Mouse (Mus musculus): ENCODE results near the gene Dnajb2. TPM values are rescaled to one million over a fixed set of nuclear protein-coding genes. Genes with fewer than 3 reads are reported as not detected.

The Dnajb2 gene
- polyA plus RNA-seq (2012; ENCODE audit: low replicate concordance) = 18.6 and 44.4 TPM in 2 replicates

GRCm38 (mm10) chr1:75236117-75237050 is at the start of gene Dnajb2:
Dnajb2 (plus strand) TSS chr1:75236406.

DNA sequence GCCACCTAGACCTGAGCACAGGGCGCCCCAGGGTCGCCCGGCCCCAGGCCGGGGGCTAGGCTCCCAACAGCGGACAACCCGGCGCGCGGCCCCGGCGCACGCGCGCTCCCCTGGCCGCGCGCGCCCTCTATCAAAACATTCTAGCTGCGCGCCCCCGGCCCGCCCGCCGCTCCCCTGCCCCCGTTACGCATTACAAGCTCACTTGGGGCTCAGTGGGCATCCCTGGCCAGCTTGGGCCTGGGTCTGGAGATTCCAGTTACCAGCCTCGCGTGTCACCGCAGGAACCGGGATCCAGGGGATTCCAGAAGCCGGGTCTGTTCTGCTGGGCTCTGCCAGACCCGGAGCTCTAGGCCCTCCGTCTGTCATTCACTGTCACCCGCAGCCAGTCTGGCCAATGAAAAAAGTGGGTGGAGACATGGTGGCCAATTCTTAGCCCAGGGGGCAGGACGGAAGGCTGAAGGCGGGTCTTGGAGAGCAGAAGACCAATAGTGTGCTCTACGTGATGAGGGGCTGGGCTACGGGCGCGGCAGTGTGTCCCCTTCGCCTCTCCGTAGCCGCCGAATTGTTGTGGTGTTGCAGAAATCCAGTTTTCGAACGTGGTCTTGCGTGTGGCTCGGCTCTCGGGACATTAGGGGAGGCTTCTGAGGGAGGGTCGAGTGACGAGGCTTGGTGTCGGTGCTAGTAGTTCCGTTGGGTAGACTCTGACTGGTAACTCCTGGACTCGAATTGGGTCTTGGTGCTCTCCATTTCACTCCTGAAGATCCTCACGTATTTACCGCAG is 44.4 kb upstream of the Dnajb2 start, which contains the start of the genes Ankzf1 and Atg9a:
Gene Ankzf1, plus strand, starts transcription at position 530 of the 781 bp plus-strand sequence.
Gene Atg9a, minus strand, starts transcription at position 575 of the 781 bp plus-strand sequence.

GRCm38 (mm10) chr1:75210136-75211087 is 25.8 kb upstream of the Dnajb2 start, which contains the start of the genes Glb1l and Stk16:
Glb1l (minus strand) TSS chr1:75210813.
Stk16 (plus strand) TSS chr1:75210838.

DNA sequence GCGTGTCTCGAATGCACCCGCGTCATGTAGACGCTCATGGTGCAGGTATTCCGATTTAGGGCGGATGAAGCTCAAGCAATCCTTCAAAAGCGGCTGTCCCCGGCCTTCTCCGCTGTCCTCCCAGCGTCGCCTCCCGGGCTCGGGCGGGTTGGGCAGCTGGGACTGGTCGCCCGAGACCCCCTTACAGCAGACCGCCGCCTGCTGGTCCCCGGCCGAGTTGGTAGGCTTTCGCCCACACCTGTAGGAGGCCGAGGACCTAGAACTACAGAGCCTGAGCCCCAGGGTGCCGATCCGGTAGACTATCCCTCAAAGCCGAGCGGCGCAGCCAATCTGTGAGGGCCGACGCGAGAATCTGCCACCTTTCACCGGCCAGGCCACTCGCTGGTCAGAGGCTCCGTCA is 16.7 kb upstream of the Dnajb2 start, which contains the start of gene Tuba4a:
Gene Tuba4a, minus strand, starts transcription at position 335 of the 400 bp plus-strand sequence.

DNA sequence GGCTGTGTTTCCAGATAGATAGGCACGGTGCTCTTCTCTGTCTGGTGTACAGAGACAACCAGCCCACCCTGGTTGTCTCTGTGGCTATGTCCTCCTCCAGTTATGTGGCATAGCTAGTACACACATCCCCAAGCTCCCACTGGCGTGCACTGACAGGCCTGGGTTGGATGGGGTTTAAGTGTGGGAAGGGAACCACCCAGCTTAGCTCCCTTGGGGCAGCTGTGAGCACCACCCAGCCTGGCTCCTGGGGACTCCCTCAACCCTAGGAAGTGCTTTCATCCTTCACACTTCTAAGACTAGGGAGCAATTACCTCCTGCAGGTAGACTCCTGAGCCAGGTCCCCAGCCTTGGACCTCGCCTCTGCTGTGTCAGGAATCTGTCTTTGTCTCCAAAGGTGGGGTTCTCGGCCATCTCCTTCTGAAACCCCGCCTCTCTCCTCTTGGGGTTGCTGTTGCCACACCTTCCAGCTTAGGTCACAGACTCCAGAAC is 4.5 kb upstream of the Dnajb2 start, which contains the start of gene A630095N17Rik:
Gene A630095N17Rik, minus strand, starts transcription at position 439 of the 489 bp plus-strand sequence.

GRCm38 (mm10) chr1:75264091-75264880 is 28.1 kb downstream of the Dnajb2 start, which contains the start of gene Ptprn:
Ptprn (minus strand) TSS chr1:75264502.

DNA sequence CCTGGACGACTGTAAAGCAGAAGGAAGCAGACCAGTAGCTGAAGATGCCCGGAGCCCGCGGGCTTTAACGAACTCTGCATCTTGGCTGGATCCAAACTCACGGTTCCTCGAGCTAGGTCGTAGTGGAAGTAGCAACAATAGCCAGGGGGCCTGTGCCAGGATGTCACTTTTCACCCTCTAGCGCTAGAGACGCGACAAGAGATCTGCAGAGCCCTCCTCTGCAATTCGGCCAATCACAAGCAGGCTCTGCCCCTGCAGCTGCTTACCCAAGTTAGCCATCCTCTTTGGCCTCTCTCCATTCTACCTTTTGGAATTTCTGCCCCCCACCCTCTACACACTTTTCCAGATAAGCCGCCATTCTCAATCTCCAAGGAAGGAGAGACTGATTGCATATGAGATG is 42.0 kb downstream of the Dnajb2 start, which contains the start of gene Resp18:
Gene Resp18, minus strand, starts transcription at position 188 of the 400 bp plus-strand sequence.

Other genes starting within 250 kb of the Dnajb2 start
- gene Nhej1, start 111.2 kb upstream of the Dnajb2 start, polyA plus RNA-seq (2012; ENCODE audit: low replicate concordance) = 0.49 and 0.71 TPM in 2 replicates
- gene Slc23a3, start 102.5 kb upstream of the Dnajb2 start, polyA plus RNA-seq (2012; ENCODE audit: low replicate concordance) = 0.15 TPM in 1 of 2 replicates, not detected in the other
- gene Cnppd1, start 93.7 kb upstream of the Dnajb2 start, polyA plus RNA-seq (2012; ENCODE audit: low replicate concordance) = 63.0 and 65.5 TPM in 2 replicates
- gene Retreg2, start 93.6 kb upstream of the Dnajb2 start, polyA plus RNA-seq (2012; ENCODE audit: low replicate concordance) = 81.2 and 167 TPM in 2 replicates
- 18.0 and 31.8 TPM in 2 replicates for gene Zfand2b, start 67.8 kb upstream of the Dnajb2 start, polyA plus RNA-seq (2012; ENCODE audit: low replicate concordance)
- 0.13 and 7.2 TPM in 2 replicates for gene Abcb6, start 56.0 kb upstream of the Dnajb2 start, polyA plus RNA-seq (2012; ENCODE audit: low replicate concordance)
- 11.8 and 19.3 TPM in 2 replicates for gene Ankzf1, start 44.3 kb upstream of the Dnajb2 start, polyA plus RNA-seq (2012; ENCODE audit: low replicate concordance)
- gene Atg9a, start 44.2 kb upstream of the Dnajb2 start, polyA plus RNA-seq (2012; ENCODE audit: low replicate concordance) = 41.2 and 51.7 TPM in 2 replicates
- 0.58 and 0.97 TPM in 2 replicates for gene Glb1l, start 25.6 kb upstream of the Dnajb2 start, polyA plus RNA-seq (2012; ENCODE audit: low replicate concordance)
- 61.2 and 158 TPM in 2 replicates for gene Stk16, start 25.6 kb upstream of the Dnajb2 start, polyA plus RNA-seq (2012; ENCODE audit: low replicate concordance)
- gene Tuba4a, start 16.5 kb upstream of the Dnajb2 start, polyA plus RNA-seq (2012; ENCODE audit: low replicate concordance) = 16.3 and 47.0 TPM in 2 replicates
- gene A630095N17Rik, start 4.3 kb upstream of the Dnajb2 start, polyA plus RNA-seq (2012; ENCODE audit: low replicate concordance) = 0.28 TPM in 1 of 2 replicates, not detected in the other
- 0.25 and 0.55 TPM in 2 replicates for gene Ptprn, start 28.1 kb downstream of the Dnajb2 start, polyA plus RNA-seq (2012; ENCODE audit: low replicate concordance)
- gene Resp18, start 42.0 kb downstream of the Dnajb2 start, polyA plus RNA-seq (2012; ENCODE audit: low replicate concordance) = not detected in 2 replicates
- gene Dnpep, start 81.6 kb downstream of the Dnajb2 start, polyA plus RNA-seq (2012; ENCODE audit: low replicate concordance) = 31.1 and 62.9 TPM in 2 replicates
- 0.42 and 3.0 TPM in 2 replicates for gene Des, start 123.9 kb downstream of the Dnajb2 start, polyA plus RNA-seq (2012; ENCODE audit: low replicate concordance)
- gene Speg, start 138.9 kb downstream of the Dnajb2 start, polyA plus RNA-seq (2012; ENCODE audit: low replicate concordance) = 1.3 and 3.6 TPM in 2 replicates
- 112 and 181 TPM in 2 replicates for gene Gmppa, start 199.5 kb downstream of the Dnajb2 start, polyA plus RNA-seq (2012; ENCODE audit: low replicate concordance)
- not detected in 2 replicates for gene Asic4, start 214.0 kb downstream of the Dnajb2 start, polyA plus RNA-seq (2012; ENCODE audit: low replicate concordance)
- gene Chpf, start 242.9 kb downstream of the Dnajb2 start, polyA plus RNA-seq (2012; ENCODE audit: low replicate concordance) = 43.0 and 64.3 TPM in 2 replicates
- gene Tmem198, start 243.1 kb downstream of the Dnajb2 start, polyA plus RNA-seq (2012; ENCODE audit: low replicate concordance) = 2.5 and 7.4 TPM in 2 replicates

Measured in hematopoietic multipotent progenitor cell, adult 10-12 weeks (in vitro differentiated cells).